Mouse (Mus musculus) gonadal fat pad, adult 2 months (tissue): Measurements from ENCODE around the gene Ppp6r1. TPM values are rescaled to one million over a fixed set of nuclear protein-coding genes. Genes with fewer than 3 reads are reported as not detected.
"Not testable (repeated sequence)": the region's sequence is repeated elsewhere in the genome, so short reads cannot be mapped to it uniquely, and the experiment has no call there.

Experiments used
- DNase-seq: peaks from one replicate; pipeline ENCODE4 v3.0.0-alpha.2; 2012; ENCODE audit warnings: low read depth
- polyA plus RNA-seq: library from polyadenylated mRNA; depleted of rRNA; stranded (reverse); fragments of >200 nt; gene quantifications from 2 replicates; pipeline ENCODE4 v1.2.3, GENCODE M21; 2012; rRNA removed

Ppp6r1 gene
- polyA plus RNA-seq, 1 experiment: 120 TPM

GRCm38 (mm10) chr7:4619979-4620378 is 38.8 kb downstream of the Ppp6r1 start:
- no peak for DNase-seq

DNA sequence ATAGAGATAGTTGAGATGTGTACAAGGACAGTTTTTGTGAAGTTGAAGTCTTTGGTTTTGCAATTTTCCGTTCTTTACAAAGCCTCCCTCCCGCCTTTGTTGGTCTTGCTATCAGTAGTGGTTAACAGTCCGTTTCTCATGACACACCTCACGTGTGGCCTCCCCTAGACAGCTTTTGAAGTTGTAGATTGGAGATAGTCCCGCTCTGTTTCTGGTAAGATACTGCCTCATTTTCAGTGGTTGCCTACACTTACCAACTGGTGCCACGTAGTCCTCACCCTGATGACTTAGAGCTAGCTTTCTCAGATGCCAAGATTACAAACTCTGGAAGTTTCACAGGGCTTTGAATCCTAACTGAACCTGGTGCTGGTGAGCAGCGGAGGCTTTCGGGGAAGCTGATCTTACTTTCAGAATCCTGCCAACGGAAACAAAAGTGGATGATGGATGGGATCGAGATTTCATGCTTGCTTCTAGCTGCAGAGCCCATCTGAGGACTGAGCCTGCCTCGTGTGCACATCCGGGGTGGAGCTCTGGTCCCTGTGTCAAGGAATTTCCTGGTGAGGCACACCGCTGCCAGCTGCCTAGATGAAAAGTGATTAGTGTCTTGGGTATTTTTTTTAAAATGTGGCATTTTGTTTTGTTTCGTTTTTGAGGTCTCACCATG is 44.9 kb downstream of the Ppp6r1 start:
- DNase-seq: no peak

GRCm38 (mm10) chr7:4612956-4613355 is 45.9 kb downstream of the Ppp6r1 start:
- no peak for DNase-seq

DNA sequence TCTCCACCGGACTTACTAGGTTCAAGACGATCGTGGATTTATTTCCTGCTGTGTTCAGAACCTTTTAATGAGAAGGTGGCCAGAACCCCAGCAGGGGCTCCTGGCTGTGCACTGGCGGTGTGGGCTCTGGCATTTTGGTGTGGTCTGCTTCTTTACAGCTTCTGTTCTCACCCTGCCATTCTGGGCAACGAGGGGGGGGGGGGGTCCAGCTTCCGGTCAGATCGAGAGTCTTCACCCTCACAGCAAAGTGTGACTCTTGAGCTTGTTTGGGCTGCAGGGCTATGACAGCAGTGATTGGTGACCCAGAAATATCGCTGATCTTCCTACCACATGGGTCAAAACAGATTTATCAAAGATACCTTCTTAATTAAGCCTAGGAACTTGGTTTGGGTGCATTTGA is 46.4 kb downstream of the Ppp6r1 start:
- no peak for DNase-seq

DNA sequence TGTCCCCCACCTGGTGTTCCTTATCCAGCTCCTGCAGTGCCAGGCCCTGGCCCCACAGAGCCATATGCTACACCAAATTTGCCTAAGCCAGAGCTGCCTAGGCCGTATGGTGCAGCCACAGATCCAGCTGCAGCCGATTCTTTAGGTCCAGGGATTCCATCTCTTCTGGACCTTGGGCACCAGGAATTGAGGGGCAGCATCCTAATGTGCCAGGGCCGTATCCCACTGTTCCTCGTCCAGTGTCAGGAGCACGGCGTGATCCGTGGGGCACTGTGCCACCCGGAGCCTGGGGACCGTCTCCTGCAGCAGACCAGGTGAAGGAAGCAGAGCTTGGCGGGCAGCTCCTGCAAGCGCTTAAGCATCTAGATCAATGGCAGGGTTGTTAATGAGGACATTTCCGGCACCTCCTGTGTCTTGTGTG is 46.9 kb downstream of the Ppp6r1 start:
- DNase-seq: no peak

GRCm38 (mm10) chr7:4611511-4611910 is 47.3 kb downstream of the Ppp6r1 start:
- no peak for DNase-seq

- no peak for DNase-seq
These were observed 50.8 kb downstream of the Ppp6r1 start for GRCm38 (mm10) chr7:4608002-4608401.

GRCm38 (mm10) chr7:4603873-4604272 is 54.9 kb downstream of the Ppp6r1 start, which contains the start of gene Ptprh:
TSS of gene Ptprh (minus strand) at chr7:4604041.
- DNase-seq: no peak

DNA sequence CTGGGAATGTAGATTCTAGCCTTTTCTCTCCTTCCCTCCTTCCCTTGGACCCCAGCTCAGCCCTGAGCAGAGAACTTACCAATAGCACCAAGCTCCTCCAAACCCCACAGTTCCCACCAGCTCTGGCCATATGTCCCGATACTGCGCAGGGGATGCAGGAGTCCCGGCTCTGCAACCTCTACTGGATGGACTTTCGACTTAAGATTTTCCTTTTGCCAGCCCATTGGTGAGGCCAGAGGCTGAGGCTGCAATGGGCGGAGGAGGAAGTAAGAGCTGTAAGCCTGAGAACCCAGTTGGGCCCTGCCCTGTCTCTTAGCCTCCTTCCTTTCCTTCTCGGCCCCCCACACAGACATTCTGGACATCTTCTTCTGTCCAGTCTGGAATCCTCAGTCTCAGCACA is 55.9 kb downstream of the Ppp6r1 start:
- DNase-seq: no peak

DNA sequence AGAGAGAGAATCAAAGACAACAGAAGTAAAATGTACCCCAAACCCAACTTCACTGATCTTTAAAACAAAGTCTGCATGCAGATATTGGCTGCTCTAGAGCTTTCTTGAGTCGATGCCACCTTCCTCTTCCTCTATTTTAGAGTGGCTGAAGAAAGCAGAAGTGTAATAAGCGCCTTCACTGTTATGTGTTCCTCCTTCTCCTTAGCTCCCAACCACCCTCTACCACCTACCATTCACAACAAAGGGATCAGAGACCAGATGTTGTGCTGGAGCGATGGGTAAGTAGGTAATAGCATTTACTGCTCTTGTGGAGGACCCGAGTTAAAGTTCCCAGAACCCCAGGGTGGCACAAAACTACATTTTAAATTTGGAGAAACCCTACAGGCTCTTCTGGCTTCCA is 61.8 kb downstream of the Ppp6r1 start:
- not testable (repeated sequence) for DNase-seq

Other genes with a start within 250 kb of the Ppp6r1 start
- 16.0 and 17.4 TPM in 2 replicates for gene Rdh13, start 213.4 kb downstream of the Ppp6r1 start, polyA plus RNA-seq
- gene Eps8l1, start 198.3 kb downstream of the Ppp6r1 start, polyA plus RNA-seq: 9.1 and 11.3 TPM in 2 replicates
- 57.8 and 59.3 TPM in 2 replicates for gene Ppp1r12c, start 157.3 kb downstream of the Ppp6r1 start, polyA plus RNA-seq
- gene Tnnt1, start 142.6 kb downstream of the Ppp6r1 start, polyA plus RNA-seq: 4.9 and 8.0 TPM in 2 replicates
- 2.5 and 5.1 TPM in 2 replicates for gene Tnni3, start 134.8 kb downstream of the Ppp6r1 start, polyA plus RNA-seq
- 4.7 and 5.5 TPM in 2 replicates for gene Dnaaf3, start 126.6 kb downstream of the Ppp6r1 start, polyA plus RNA-seq
- 0.09 and 0.81 TPM in 2 replicates for gene Syt5, start 111.5 kb downstream of the Ppp6r1 start, polyA plus RNA-seq
- 0.05 TPM in 1 of 2 replicates, not detected in the other for gene Ptprh, start 55.0 kb downstream of the Ppp6r1 start, polyA plus RNA-seq
- 13.0 and 16.5 TPM in 2 replicates for gene Tmem86b, start 27.6 kb downstream of the Ppp6r1 start, polyA plus RNA-seq
- 28.9 and 31.8 TPM in 2 replicates for gene Hspbp1, start 26.0 kb upstream of the Ppp6r1 start, polyA plus RNA-seq
- 3.3 TPM in 2 replicates for gene Brsk1, start 31.6 kb upstream of the Ppp6r1 start, polyA plus RNA-seq
- gene Tmem150b, start 66.2 kb upstream of the Ppp6r1 start, polyA plus RNA-seq: 0.89 and 1.2 TPM in 2 replicates
- gene Kmt5c, start 81.1 kb upstream of the Ppp6r1 start, polyA plus RNA-seq: 71.4 and 75.9 TPM in 2 replicates
- 36.7 and 37.2 TPM in 2 replicates for gene Cox6b2, start 94.1 kb upstream of the Ppp6r1 start, polyA plus RNA-seq
- gene Fam71e2, start 112.3 kb upstream of the Ppp6r1 start, polyA plus RNA-seq: 0.26 and 0.80 TPM in 2 replicates
- gene Il11, start 123.8 kb upstream of the Ppp6r1 start, polyA plus RNA-seq: 0.34 and 0.55 TPM in 2 replicates
- 0.54 and 1.2 TPM in 2 replicates for gene Tmem190, start 123.9 kb upstream of the Ppp6r1 start, polyA plus RNA-seq
- gene Tmem238, start 130.6 kb upstream of the Ppp6r1 start, polyA plus RNA-seq: 26.4 and 45.7 TPM in 2 replicates
- gene Rpl28, start 133.9 kb upstream of the Ppp6r1 start, polyA plus RNA-seq: 262 and 263 TPM in 2 replicates
- 229 and 251 TPM in 2 replicates for gene Ube2s, start 153.6 kb upstream of the Ppp6r1 start, polyA plus RNA-seq
- gene Shisa7, start 185.7 kb upstream of the Ppp6r1 start, polyA plus RNA-seq: 1.2 and 2.3 TPM in 2 replicates
- 34.9 and 45.7 TPM in 2 replicates for gene Isoc2b, start 211.2 kb upstream of the Ppp6r1 start, polyA plus RNA-seq
- 26.4 and 35.4 TPM in 2 replicates for gene Isoc2a, start 218.1 kb upstream of the Ppp6r1 start, polyA plus RNA-seq
- gene Gm36210, start 247.5 kb upstream of the Ppp6r1 start, polyA plus RNA-seq: 0.09 TPM in 1 of 2 replicates, not detected in the other